Mouse (Mus musculus) thymus, adult 2 months (tissue): ENCODE data around the gene Gm21962.

Experiments
- CTCF ChIP-seq: fragments of 200-500 bp; IDR thresholded peaks from 2 replicates; pipeline ENCODE4 v1.5.1; 2012; ENCODE audit warnings: mild to moderate bottlenecking, control low read depth, low read length, moderate library complexity, borderline replicate concordance; ENCODE audit not compliant: control insufficient read depth, poor library complexity, insufficient read depth; ENCODE audit errors: extremely low read depth
- POLR2A ChIP-seq: fragments of 200-500 bp; IDR thresholded peaks from 2 replicates; pipeline ENCODE4 v1.6.1; 2012; ENCODE audit warnings: mild to moderate bottlenecking, low read length, control low read depth, moderate library complexity; ENCODE audit not compliant: control insufficient read depth, poor library complexity, insufficient read depth; ENCODE audit errors: extremely low read depth

DNA sequence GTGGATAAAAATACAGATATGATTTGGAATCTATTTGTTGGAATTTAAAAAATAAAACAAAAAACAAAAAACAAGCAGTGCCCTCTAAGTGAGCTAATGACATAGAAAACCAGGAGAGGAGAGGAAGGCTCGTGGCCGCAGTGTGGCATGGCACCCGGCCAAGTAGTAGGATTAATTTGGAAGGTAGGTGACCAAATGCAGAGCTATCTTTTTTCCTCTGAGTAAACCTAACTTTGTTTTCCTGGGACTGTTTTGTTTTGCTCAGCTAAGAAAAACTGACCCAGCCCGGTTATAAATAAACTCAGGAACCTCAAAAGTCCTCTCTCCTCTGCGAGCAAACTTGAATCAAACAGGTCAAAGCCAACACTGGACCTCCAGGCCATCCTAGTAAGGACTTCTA, 46.3 kb upstream of the Gm21962 start:
- TF ChIP-seq POLR2A: no peak
- no peak for TF ChIP-seq CTCF
